Mouse (Mus musculus): ENCODE data around the gene Smbd1.

DNA sequence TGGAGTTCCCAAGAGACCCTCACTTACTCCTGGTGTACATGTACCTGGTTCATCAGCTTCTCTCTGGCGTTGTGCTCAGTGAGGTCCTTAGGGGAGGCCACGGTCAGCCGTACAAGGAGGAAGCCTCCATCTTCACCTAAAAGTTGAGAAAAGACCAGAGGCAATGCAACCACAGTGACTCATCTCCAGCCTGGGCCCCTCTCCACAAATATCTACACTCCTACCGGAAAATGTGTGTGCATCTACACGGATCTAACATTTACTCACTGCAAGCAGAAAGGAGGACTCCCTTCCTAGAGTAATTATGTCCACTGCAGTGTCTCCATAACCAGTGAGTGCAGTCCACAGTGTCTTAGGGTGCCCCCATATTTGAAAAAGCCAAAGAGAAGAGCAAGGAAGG is 20.2 kb downstream of the Smbd1 start:
- TF ChIP-seq CTCF (IDR thresholded peaks at IDR 0.05; ENCODE audit: extremely low read depth, insufficient read length, insufficient replicate concordance, low read depth, low read length) (no peak), POLR2A (IDR thresholded peaks at IDR 0.05; ENCODE audit: low read depth, low read length) (no peak)

All from small intestine, adult 2 months (tissue).